Mouse (Mus musculus): ENCODE measurements at regions not wholly inside any gene's neighbourhood (a gene's known extent, or its start where the extent isn't known, plus 50 kb on each side); places are given as distances from the start of the nearest gene placed in this dataset.

DNA sequence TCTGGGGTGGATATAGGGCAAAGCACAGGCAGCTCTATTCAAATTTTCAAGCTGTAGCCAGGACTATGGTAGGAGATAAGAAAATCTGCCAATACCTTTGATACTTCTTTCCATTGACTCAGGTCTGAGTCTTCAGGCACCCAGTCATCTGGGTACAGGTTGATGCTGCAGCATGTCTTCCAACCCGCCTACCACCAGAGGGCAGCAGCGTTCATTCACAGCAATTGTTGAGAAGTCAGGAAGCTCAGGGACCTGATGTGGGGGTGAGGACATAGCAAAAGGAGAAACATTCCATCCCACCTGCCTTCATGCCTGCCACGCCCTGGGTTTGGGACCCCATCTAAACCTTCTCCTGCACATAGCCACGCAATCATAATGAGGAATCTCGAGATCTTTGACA lies 118.2 kb upstream of the Gm21876 start:
- no peak for ATAC-seq (replicated peaks; ENCODE audit: low FRiP score, low read depth)
- WGBS, result 20% methylated on average over 5 of the region's 5 CpGs
- no peaks in the 10 kb centered on the region for H3K36me3 ChIP-seq (ENCODE audit: insufficient read depth, low read length)
- no peaks in the 10 kb centered on the region for H3K4me1 ChIP-seq (replicated peaks; ENCODE audit: insufficient read depth, low read length)
- H3K27ac ChIP-seq, result no peak overlapping the region
- no peak overlapping the region for H3K4me2 ChIP-seq (ENCODE audit: low read length)
- H3K4me3 ChIP-seq (replicated peaks; ENCODE audit: low read depth, low read length), result no peak overlapping the region
- H3K9me3 ChIP-seq (replicated peaks; ENCODE audit: low read length), result no peaks in the 10 kb centered on the region
- H3K27me3 ChIP-seq (ENCODE audit: insufficient read depth, low read length), result no peaks in the 10 kb centered on the region
- peak; percentile 28 for DNase-seq (ENCODE audit: low spot score)
- no peak overlapping the region for H3K9ac ChIP-seq (ENCODE audit: low read depth, low read length)
- TF ChIP-seq CTCF (IDR thresholded peaks at IDR 0.05; ENCODE audit: low read depth), result peak; percentile 71

DNA sequence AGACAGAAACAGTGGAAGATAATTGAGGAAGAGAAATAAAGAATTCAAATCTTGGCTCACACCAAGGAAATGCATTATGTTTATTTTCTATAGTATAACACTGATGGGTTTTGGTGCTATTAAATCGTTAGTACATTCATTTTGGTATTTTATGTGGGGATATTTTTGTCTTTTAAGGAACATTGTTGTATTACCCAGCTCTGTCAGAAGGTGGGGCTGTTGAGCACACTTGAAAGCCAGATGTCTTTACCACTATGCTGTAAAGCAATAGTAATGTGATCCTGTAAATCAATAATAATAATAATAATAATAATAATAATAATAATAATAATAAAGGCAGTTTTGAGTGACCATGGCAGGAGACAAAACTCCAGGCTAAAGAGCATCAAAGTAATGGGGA lies 120.0 kb upstream of the Gm21876 start:
- Histone ChIP-seq H3K9ac (ENCODE audit: low read depth, low read length) (no peak overlapping the region), H3K4me3 (replicated peaks; ENCODE audit: low read depth, low read length) (no peak overlapping the region), H3K27me3 (ENCODE audit: insufficient read depth, low read length) (no peaks in the 10 kb centered on the region), H3K4me1 (replicated peaks; ENCODE audit: insufficient read depth, low read length) (no peaks in the 10 kb centered on the region), H3K4me2 (ENCODE audit: low read length) (no peak overlapping the region), H3K27ac (no peak overlapping the region), H3K36me3 (ENCODE audit: insufficient read depth, low read length) (no peaks in the 10 kb centered on the region), H3K9me3 (replicated peaks; ENCODE audit: low read length) (no peaks in the 10 kb centered on the region)
- whole genome bisulfite sequencing, result 32% methylated on average over 1 of the region's 1 CpGs
- ATAC-seq (replicated peaks; ENCODE audit: low FRiP score, low read depth), result no peak
- TF ChIP-seq CTCF (IDR thresholded peaks at IDR 0.05; ENCODE audit: low read depth), result peak; percentile 35; the same call in 1 of the 2 replicates
- DNase-seq (ENCODE audit: low spot score), result peak; percentile 2

DNA sequence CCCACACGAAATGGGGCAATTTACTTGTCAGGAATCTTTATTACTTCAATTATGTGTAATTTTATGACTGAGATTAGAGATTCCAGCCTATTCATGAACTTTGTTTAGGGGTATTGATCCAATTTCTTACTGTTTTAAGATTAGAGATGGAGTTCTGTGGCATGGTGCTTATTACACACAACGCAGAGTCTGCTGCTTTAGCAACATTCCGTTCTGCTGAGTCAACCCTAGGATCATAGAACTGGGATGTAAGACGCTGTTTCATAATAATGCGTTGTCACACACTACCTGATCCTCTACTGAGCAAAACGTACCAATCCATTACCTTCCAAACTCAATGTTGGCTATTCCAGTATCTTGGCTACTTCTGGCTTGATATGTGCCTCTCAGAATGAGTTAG lies 121.9 kb upstream of the Gm21876 start:
- Histone ChIP-seq H3K9ac (ENCODE audit: low read depth, low read length) (no peak overlapping the region), H3K4me2 (ENCODE audit: low read length) (no peak overlapping the region), H3K4me1 (replicated peaks; ENCODE audit: insufficient read depth, low read length) (no peaks in the 10 kb centered on the region), H3K36me3 (ENCODE audit: insufficient read depth, low read length) (no peaks in the 10 kb centered on the region), H3K9me3 (replicated peaks; ENCODE audit: low read length) (no peaks in the 10 kb centered on the region), H3K4me3 (replicated peaks; ENCODE audit: low read depth, low read length) (no peak overlapping the region), H3K27me3 (ENCODE audit: insufficient read depth, low read length) (no peaks in the 10 kb centered on the region), H3K27ac (no peak overlapping the region)
- WGBS, result 77% methylated on average over 6 of the region's 6 CpGs
- no peak for TF ChIP-seq CTCF (IDR thresholded peaks at IDR 0.05; ENCODE audit: low read depth)
- DNase-seq (ENCODE audit: low spot score) (no peak), ATAC-seq (replicated peaks; ENCODE audit: low FRiP score, low read depth) (no peak)

- no peaks in the 10 kb centered on the region for H3K9me3 ChIP-seq (replicated peaks; ENCODE audit: low read length)
These were observed 149.8 kb upstream of the Agtr2 start for GRCm38 (mm10) chrX:21334499-21335032.

GRCm38 (mm10) chrX:21344397-21344796 lies 139.9 kb upstream of the Agtr2 start:
- no peak for TF ChIP-seq CTCF (IDR thresholded peaks at IDR 0.05; ENCODE audit: low read depth)
- Histone ChIP-seq H3K4me3 (replicated peaks; ENCODE audit: low read depth, low read length) (no peak overlapping the region), H3K4me1 (replicated peaks; ENCODE audit: insufficient read depth, low read length) (no peaks in the 10 kb centered on the region), H3K36me3 (ENCODE audit: insufficient read depth, low read length) (no peaks in the 10 kb centered on the region), H3K9ac (ENCODE audit: low read depth, low read length) (no peak overlapping the region), H3K27me3 (ENCODE audit: insufficient read depth, low read length) (no peaks in the 10 kb centered on the region), H3K4me2 (ENCODE audit: low read length) (no peak overlapping the region), H3K27ac (no peak overlapping the region), H3K9me3 (replicated peaks; ENCODE audit: low read length) (no peaks in the 10 kb centered on the region)
- WGBS, result 70% methylated on average over 1 of the region's 1 CpGs
- ATAC-seq (replicated peaks; ENCODE audit: low FRiP score, low read depth), result no peak
- DNase-seq (ENCODE audit: low spot score), result no peak

More at GRCm38 (mm10) chrX:21334499-21335032, 149.8 kb upstream of the Agtr2 start:
- peak overlapping the region; percentile 31 for H3K4me3 ChIP-seq (replicated peaks; ENCODE audit: low read depth, low read length)
- H3K4me1 ChIP-seq (replicated peaks; ENCODE audit: insufficient read depth, low read length), result no peaks in the 10 kb centered on the region
- WGBS, result 30% methylated on average over 13 of the region's 13 CpGs
- no peaks in the 10 kb centered on the region for H3K27me3 ChIP-seq (ENCODE audit: insufficient read depth, low read length)
- no peaks in the 10 kb centered on the region for H3K36me3 ChIP-seq (ENCODE audit: insufficient read depth, low read length)
- peak overlapping the region; percentile 46 for H3K4me2 ChIP-seq (ENCODE audit: low read length)
- DNase-seq (ENCODE audit: low spot score), result peak; percentile 55
- TF ChIP-seq CTCF (IDR thresholded peaks at IDR 0.05; ENCODE audit: low read depth), result peak; percentile 56
- no peak overlapping the region for H3K9ac ChIP-seq (ENCODE audit: low read depth, low read length)
- ATAC-seq (replicated peaks; ENCODE audit: low FRiP score, low read depth), result no peak
- no peak overlapping the region for H3K27ac ChIP-seq

DNA sequence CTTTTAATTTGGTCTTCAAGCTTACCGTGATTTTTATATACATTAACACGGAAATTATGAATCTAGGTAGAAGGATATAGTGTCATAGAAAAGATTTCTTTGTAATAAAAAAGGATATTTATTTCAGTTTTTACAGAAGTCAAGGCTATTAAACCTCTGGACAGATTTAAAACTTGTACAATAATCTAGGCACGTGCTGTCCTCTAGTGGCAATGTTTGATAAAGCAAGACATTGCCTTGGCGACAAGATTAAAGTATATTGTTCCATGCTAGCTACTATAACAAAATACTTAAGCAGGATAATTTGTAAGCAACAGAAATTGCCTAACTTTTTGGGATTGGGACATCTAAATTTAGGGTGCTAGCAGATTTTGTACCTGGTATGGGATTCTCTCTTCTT lies 133.8 kb upstream of the Agtr2 start:
- no peak overlapping the region for H3K4me3 ChIP-seq (replicated peaks; ENCODE audit: low read depth, low read length)
- H3K36me3 ChIP-seq (ENCODE audit: insufficient read depth, low read length), result no peaks in the 10 kb centered on the region
- no peak overlapping the region for H3K27ac ChIP-seq
- H3K9me3 ChIP-seq (replicated peaks; ENCODE audit: low read length), result no peaks in the 10 kb centered on the region
- no peak for ATAC-seq (replicated peaks; ENCODE audit: low FRiP score, low read depth)
- WGBS, result 31% methylated on average over 4 of the region's 4 CpGs
- no peak overlapping the region for H3K4me2 ChIP-seq (ENCODE audit: low read length)
- H3K27me3 ChIP-seq (ENCODE audit: insufficient read depth, low read length), result no peaks in the 10 kb centered on the region
- no peak overlapping the region for H3K9ac ChIP-seq (ENCODE audit: low read depth, low read length)
- DNase-seq (ENCODE audit: low spot score), result peak; percentile 19
- peak; percentile 74 for TF ChIP-seq CTCF (IDR thresholded peaks at IDR 0.05; ENCODE audit: low read depth)
- H3K4me1 ChIP-seq (replicated peaks; ENCODE audit: insufficient read depth, low read length), result no peaks in the 10 kb centered on the region

DNA sequence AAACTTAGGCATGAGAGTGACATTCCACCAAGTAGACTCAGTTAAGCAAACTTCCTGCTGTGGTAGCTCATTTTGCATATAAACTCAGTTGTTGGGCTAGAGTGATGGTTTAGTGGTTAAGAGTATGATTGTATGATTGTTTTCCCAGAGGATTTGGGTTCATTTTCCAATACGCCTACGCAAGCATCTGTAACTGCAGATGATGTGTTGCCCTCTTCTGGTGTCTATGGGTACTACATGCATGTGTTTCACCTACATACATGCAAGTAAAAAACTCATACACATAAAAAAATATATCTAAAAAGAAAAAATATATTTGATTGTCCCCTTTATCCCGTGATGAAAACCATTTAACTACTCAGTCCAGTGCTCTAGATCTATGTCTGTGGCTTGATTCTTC lies 132.0 kb upstream of the Agtr2 start:
- H3K36me3 ChIP-seq (ENCODE audit: insufficient read depth, low read length), result no peaks in the 10 kb centered on the region
- no peaks in the 10 kb centered on the region for H3K27me3 ChIP-seq (ENCODE audit: insufficient read depth, low read length)
- 56% methylated on average over 3 of the region's 3 CpGs for WGBS
- no peak overlapping the region for H3K4me3 ChIP-seq (replicated peaks; ENCODE audit: low read depth, low read length)
- DNase-seq (ENCODE audit: low spot score), result no peak
- H3K4me2 ChIP-seq (ENCODE audit: low read length), result no peak overlapping the region
- TF ChIP-seq CTCF (IDR thresholded peaks at IDR 0.05; ENCODE audit: low read depth), result peak; percentile 58
- H3K4me1 ChIP-seq (replicated peaks; ENCODE audit: insufficient read depth, low read length), result no peaks in the 10 kb centered on the region
- no peak overlapping the region for H3K27ac ChIP-seq
- H3K9me3 ChIP-seq (replicated peaks; ENCODE audit: low read length), result no peaks in the 10 kb centered on the region
- no peak overlapping the region for H3K9ac ChIP-seq (ENCODE audit: low read depth, low read length)
- ATAC-seq (replicated peaks; ENCODE audit: low FRiP score, low read depth), result no peak
